Mouse (Mus musculus) B cell, adult 62 days (primary cell): ENCODE data around the gene Fcer1g. TPM values are rescaled to one million over a fixed set of nuclear protein-coding genes. Genes with fewer than 3 reads are reported as not detected.

Experiments
- total RNA-seq: library from RNA; stranded (reverse); gene quantifications from 4 replicates; pipeline ENCODE4 v1.2.4, GENCODE M21; 2023

Fcer1g gene
- total RNA-seq: 5.7 to 11.4 TPM (median 6.5 TPM) in 4 replicates

GRCm38 (mm10) chr1:171234126-171234525 lies at the start of gene Fcer1g:
Gene Fcer1g (minus strand): TSS chr1:171234365.

DNA sequence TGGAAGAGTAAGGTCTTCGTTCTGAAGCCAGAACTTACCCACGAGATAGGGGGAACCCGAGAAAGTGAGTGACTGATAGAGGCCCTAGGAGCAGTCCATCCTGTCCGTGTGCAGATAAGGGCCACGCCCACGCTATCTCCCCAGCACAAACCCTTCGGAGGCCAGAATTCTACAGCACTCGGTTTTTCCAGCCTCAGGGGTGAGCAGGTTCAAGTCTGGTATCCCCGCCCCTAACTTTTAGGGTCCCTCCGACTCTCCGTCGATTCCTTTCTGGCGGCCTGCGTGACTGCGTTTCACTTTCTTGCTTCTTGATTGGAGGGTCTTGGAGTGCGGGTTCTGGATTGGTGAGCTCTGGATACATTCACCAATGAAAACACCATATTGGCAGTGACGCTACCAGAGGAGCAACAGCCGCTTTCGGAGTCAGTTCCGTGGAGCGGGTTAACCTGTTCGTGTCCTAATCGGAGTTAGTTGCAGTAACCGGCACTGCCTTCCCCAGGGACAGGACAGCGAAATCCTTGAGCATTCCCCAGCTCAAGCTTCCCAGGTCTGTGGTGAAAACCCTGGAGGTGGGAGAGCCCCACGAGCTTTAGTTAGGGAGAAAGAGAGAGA lies 46.9 kb upstream of the Fcer1g start, which contains the start of gene Ppox:
Ppox (minus strand) TSS at position 271 of the 612 bp plus-strand sequence.

GRCm38 (mm10) chr1:171269848-171270572 lies 35.8 kb upstream of the Fcer1g start, which contains the start of gene B4galt3:
Gene B4galt3 (plus strand): TSS chr1:171270328.

DNA sequence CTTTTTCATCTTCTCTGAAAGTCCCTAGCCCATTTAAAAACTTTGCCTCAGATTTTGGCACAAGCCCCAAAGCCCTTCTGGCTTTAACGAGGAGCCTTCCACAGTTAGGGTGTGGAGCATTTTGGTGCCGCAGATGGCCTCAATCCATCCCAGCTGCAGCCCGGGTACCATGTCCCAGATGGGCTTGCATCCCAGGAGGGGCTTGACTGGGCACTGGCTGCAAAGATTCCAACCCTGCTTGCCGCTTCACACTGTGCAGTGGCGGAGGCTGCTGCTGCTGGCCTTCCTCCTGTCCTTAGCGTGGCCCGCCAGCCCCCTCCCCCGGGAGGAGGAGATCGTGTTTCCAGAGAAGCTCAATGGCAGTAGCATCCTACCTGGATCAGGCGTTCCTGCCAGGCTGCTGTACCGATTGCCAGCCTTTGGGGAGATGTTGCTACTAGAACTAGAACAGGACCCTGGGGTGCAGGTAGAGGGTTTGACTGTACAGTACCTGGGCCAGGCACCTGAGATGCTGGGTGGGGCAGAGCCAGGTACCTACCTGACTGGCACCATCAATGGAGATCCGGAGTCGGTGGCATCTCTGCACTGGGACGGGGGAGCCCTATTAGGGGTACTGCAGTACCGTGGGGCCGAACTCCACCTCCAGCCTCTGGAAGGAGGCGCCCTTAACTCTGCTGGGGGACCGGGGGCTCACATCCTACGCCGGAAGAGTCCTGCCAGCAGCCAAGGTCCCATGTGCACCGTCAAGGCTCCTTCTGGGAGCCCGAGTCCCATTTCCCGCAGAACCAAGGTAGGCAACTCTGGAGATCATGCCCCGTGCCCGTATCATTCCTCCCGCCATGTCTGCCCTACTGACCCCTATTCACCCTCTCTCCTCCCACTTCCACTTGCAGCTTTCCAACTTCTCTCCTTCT lies 16.8 kb upstream of the Fcer1g start, which contains the start of gene Ndufs2:
Ndufs2 (minus strand) TSS at position 709 of the 914 bp plus-strand sequence.

GRCm38 (mm10) chr1:171249913-171250600 lies 15.9 kb upstream of the Fcer1g start, which contains the start of gene Adamts4:
Gene Adamts4 (plus strand): TSS chr1:171250421.

GRCm38 (mm10) chr1:171224857-171225256 lies 9.3 kb downstream of the Fcer1g start, which contains the start of gene Apoa2:
Gene Apoa2 (plus strand): TSS chr1:171225054.

GRCm38 (mm10) chr1:171222238-171223155 lies 11.7 kb downstream of the Fcer1g start, which contains the start of gene Tomm40l:
Gene Tomm40l (minus strand): TSS chr1:171222514.

DNA sequence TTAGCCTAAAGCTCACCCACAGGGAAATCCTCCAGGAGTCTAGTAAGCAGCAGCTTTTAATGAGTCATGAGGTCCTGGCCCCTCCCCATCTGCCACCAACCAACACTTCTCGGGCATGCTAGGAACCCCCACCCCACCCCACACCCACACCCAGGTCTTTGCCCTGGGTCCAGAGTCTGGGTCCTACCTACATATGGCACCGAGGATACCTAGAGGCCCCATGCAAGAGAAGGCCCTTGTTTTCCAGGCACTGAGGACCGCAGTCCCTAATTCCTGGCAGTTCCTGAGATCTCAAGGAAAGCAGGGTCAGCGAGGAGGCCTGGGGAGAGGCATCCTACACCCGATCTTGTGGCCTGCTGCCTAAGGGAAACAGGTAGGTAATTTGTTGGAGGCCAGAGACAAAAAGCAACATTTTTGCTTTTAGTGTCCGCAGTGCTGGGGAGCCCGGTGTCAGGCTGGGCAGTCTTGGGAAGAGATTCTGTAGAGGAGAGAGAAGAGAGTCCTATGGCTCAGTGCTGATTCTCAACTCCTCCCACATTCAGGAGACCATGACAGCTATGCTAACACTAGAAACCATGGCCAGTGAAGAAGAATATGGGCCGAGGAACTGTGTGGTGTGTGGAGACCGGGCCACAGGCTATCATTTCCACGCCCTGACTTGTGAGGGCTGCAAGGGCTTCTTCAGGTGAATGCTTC lies 20.2 kb downstream of the Fcer1g start, which contains the start of gene Nr1i3:
Nr1i3 (plus strand) TSS at position 170 of the 696 bp plus-strand sequence.

DNA sequence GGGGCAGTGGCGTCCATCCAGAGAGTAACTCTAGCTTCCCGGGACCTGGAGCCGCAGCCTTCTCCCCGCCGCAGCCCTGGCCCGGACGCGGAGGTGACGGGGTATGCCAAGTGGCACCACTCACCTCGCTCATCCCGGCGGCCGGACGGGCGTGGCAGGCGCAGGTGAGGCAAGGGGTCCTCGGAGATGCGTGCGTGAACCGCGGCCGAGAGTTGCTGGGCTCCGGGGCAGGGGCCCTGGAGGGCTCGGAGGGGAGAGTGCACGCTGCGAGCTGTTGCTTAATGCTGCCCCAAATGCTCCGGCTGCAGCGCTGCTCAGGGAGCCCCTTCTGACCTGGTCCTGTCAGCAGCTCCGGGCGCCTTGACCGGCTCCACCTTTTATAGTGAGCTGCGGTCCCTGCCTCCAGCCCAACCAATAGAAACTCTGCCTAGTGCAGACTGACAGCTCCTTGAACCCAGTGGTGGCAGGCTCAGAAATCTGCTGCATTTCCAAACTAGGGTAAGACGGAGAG lies 38.2 kb downstream of the Fcer1g start, which contains the start of gene Pcp4l1:
Pcp4l1 (minus strand) TSS at position 382 of the 511 bp plus-strand sequence.

Other genes with a start within 250 kb of the Fcer1g start
- 0.60 to 0.94 TPM (median 0.63 TPM) in 4 replicates for gene Fcgr4, start 215.4 kb downstream of the Fcer1g start, total RNA-seq
- gene Fcgr3, start 169.4 kb downstream of the Fcer1g start, total RNA-seq: 1.5 to 3.3 TPM (median 2.1 TPM) in 4 replicates
- 0.78 to 3.5 TPM (median 1.8 TPM) in 4 replicates for gene Cfap126, start 120.4 kb downstream of the Fcer1g start, total RNA-seq
- 82.0 to 92.2 TPM (median 86.4 TPM) in 4 replicates for gene Sdhc, start 83.8 kb downstream of the Fcer1g start, total RNA-seq
- gene Mpz, start 83.7 kb downstream of the Fcer1g start, total RNA-seq: not detected in 4 replicates
- gene Pcp4l1, start 38.1 kb downstream of the Fcer1g start, total RNA-seq: not detected in 4 replicates
- gene Nr1i3, start 20.4 kb downstream of the Fcer1g start, total RNA-seq: not detected in 4 replicates
- 17.1 to 22.3 TPM (median 20.0 TPM) in 4 replicates for gene Tomm40l, start 11.9 kb downstream of the Fcer1g start, total RNA-seq
- not detected in 4 replicates for gene Apoa2, start 9.3 kb downstream of the Fcer1g start, total RNA-seq
- gene Adamts4, start 16.1 kb upstream of the Fcer1g start, total RNA-seq: not detected in 4 replicates
- gene Ndufs2, start 17.0 kb upstream of the Fcer1g start, total RNA-seq: 116 to 133 TPM (median 123 TPM) in 4 replicates
- gene B4galt3, start 36.0 kb upstream of the Fcer1g start, total RNA-seq: 89.9 to 109 TPM (median 92.4 TPM) in 4 replicates
- 51.0 to 68.6 TPM (median 65.6 TPM) in 4 replicates for gene Ppox, start 46.8 kb upstream of the Fcer1g start, total RNA-seq
- gene Usp21, start 53.6 kb upstream of the Fcer1g start, total RNA-seq: 40.8 to 49.7 TPM (median 48.4 TPM) in 4 replicates
- 38.2 to 46.0 TPM (median 43.9 TPM) in 4 replicates for gene Ufc1, start 60.7 kb upstream of the Fcer1g start, total RNA-seq
- 32.7 to 39.6 TPM (median 35.9 TPM) in 4 replicates for gene Dedd, start 94.8 kb upstream of the Fcer1g start, total RNA-seq
- 23.9 to 28.3 TPM (median 26.2 TPM) in 4 replicates for gene Nit1, start 111.3 kb upstream of the Fcer1g start, total RNA-seq
- gene Pfdn2, start 111.3 kb upstream of the Fcer1g start, total RNA-seq: 66.0 to 73.1 TPM (median 70.7 TPM) in 4 replicates
- 0.47 to 0.63 TPM (median 0.48 TPM) in 3 of 4 replicates, not detected in the other for gene Klhdc9, start 126.4 kb upstream of the Fcer1g start, total RNA-seq
- 0.57 to 0.72 TPM (median 0.69 TPM) in 4 replicates for gene Nectin4, start 135.7 kb upstream of the Fcer1g start, total RNA-seq
- gene Arhgap30, start 154.6 kb upstream of the Fcer1g start, total RNA-seq: 292 to 309 TPM (median 301 TPM) in 4 replicates
- 154 to 209 TPM (median 182 TPM) in 4 replicates for gene Usf1, start 176.9 kb upstream of the Fcer1g start, total RNA-seq
- 11.1 to 12.0 TPM (median 11.6 TPM) in 4 replicates for gene Tstd1, start 184.5 kb upstream of the Fcer1g start, total RNA-seq
- 0.55 to 2.1 TPM (median 0.92 TPM) in 4 replicates for gene F11r, start 203.2 kb upstream of the Fcer1g start, total RNA-seq